Mouse (Mus musculus) hindbrain, embryonic 10.5 days (tissue): ENCODE measurements around the gene Cacfd1. TPM values are rescaled to one million over a fixed set of nuclear protein-coding genes. Genes with fewer than 3 reads are reported as not detected.

Experiments
- DNase-seq: peaks from one replicate; pipeline ENCODE4 v3.0.0-alpha.2; 2017; ENCODE audit warnings: low spot score
- H3K27ac ChIP-seq: fragments of 300-500 bp; sonication (generic); 2 replicates; pipeline ENCODE4 v1.5.1; 2016; ENCODE audit warnings: mild to moderate bottlenecking, moderate library complexity
- H3K27me3 ChIP-seq: fragments of 300-500 bp; sonication (generic); 2 replicates; pipeline ENCODE4 v1.6.1; 2016; ENCODE audit warnings: mild to moderate bottlenecking; ENCODE audit not compliant: poor library complexity, insufficient read depth, severe bottlenecking
- H3K36me3 ChIP-seq: fragments of 300-500 bp; sonication (generic); 2 replicates; pipeline ENCODE4 v1.6.1; 2016; ENCODE audit warnings: mild to moderate bottlenecking, moderate library complexity
- H3K4me1 ChIP-seq: fragments of 300-500 bp; sonication (generic); replicated peaks from 2 replicates; pipeline ENCODE4 v1.6.1; 2016; ENCODE audit warnings: mild to moderate bottlenecking
- H3K4me3 ChIP-seq: fragments of 300-500 bp; sonication (generic); 2 replicates; pipeline ENCODE4 v1.5.1; 2016; ENCODE audit warnings: mild to moderate bottlenecking, moderate library complexity
- H3K9me3 ChIP-seq: fragments of 300-500 bp; sonication (generic); 2 replicates; pipeline ENCODE4 v1.6.1; 2016; ENCODE audit warnings: mild to moderate bottlenecking, moderate library complexity
- WGBS: fragments of 180-500 bp; shearing (Covaris S2); methylation state at CpG from one replicate; pipeline ENCODE4 v1.1.7; 2016; 5-methylcytosine and 5-hydroxymethylcytosine counted together
- polyA plus RNA-seq: library from polyadenylated mRNA; unstranded; fragments of >200 nt; fragmentation: Nextera tagmentation; extraction: Ambion mirVana; gene quantifications from 2 replicates; pipeline ENCODE4 v1.2.1, GENCODE M21; 2016

The Cacfd1 gene
- polyA plus RNA-seq = 93.2 and 96.9 TPM in 2 replicates

GRCm38 (mm10) chr2:27009714-27010244, at the start of gene Cacfd1:
Gene Cacfd1 (plus strand): TSS chr2:27009926.
- peaks cover 28% of the 10 kb centered on the region for H3K4me1 ChIP-seq
- no peaks in the 10 kb centered on the region for H3K9me3 ChIP-seq
- peak; percentile 93 for DNase-seq
- H3K36me3 ChIP-seq = peaks cover 21% of the 10 kb centered on the region
- H3K4me3 ChIP-seq = peak within 1 kb of the TSS; percentile 89
- WGBS = under 1% methylated on average over 43 of the region's 43 CpGs
- H3K27ac ChIP-seq = peak within 1 kb of the TSS; percentile 96
- H3K27me3 ChIP-seq = 0 out of 2 replicates have a peak, but pooled peaks cover 4% of the 10 kb centered on the region

GRCm38 (mm10) chr2:26960756-26961155, 49.0 kb upstream of the Cacfd1 start:
- H3K9me3 ChIP-seq = no peaks in the 10 kb centered on the region

GRCm38 (mm10) chr2:26963923-26964723, 45.6 kb upstream of the Cacfd1 start, which contains the start of gene Rexo4:
Gene Rexo4 (minus strand): TSS chr2:26964386.
- H3K36me3 ChIP-seq = peaks cover 32% of the 10 kb centered on the region
- peaks cover 31% of the 10 kb centered on the region for H3K4me1 ChIP-seq
- 0 out of 2 replicates have a peak, but pooled peaks cover 8% of the 10 kb centered on the region for H3K9me3 ChIP-seq
- H3K27ac ChIP-seq = peak within 1 kb of the TSS; percentile 98
- H3K27me3 ChIP-seq = no peaks in the 10 kb centered on the region
- WGBS = 1% methylated on average over 50 of the region's 50 CpGs
- H3K4me3 ChIP-seq = peak within 1 kb of the TSS; percentile 81
- DNase-seq = peak; percentile 94

More at GRCm38 (mm10) chr2:26960756-26961155, 49.0 kb upstream of the Cacfd1 start:
- Histone ChIP-seq H3K4me1 (peaks cover 31% of the 10 kb centered on the region), H3K27ac (no peak overlapping the region), H3K27me3 (no peaks in the 10 kb centered on the region), H3K4me3 (no peak overlapping the region), H3K36me3 (peaks cover 64% of the 10 kb centered on the region)
- 85% methylated on average over 4 of the region's 4 CpGs for WGBS
- no peak for DNase-seq

DNA sequence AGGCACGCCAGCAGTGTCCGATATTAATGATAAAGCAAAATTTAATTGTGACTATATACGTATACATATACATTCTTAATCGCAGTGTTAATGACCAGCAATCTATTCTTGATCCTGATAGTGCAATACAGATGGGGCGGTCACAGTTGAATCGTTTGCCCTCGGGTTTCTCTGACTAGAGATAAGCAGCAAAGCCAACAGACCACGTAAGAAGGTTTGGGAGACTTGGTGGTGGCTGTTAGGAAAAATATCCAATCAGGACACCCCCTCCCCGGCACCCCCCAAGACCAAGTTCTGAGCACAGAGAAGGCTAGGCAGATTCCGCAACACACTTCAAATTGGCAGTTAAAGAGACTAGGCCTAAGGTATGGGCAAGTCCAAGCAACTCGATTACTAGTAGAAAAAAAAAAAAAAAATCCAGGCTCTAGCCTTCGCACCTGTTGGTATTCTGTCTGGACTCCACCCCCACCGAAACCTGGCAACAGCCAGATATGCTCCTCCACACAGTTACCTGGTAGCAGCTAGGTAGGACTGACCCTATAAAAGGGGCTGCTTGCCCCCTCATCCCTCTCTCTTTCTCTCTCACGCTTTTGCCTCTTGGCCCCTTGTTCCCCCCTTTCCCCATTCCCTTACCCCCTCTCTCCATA, 44.9 kb upstream of the Cacfd1 start:
- Histone ChIP-seq H3K4me3 (peak overlapping the region; percentile 81), H3K9me3 (0 out of 2 replicates have a peak, but pooled peaks cover 8% of the 10 kb centered on the region), H3K27ac (peak overlapping the region; percentile 98), H3K4me1 (peaks cover 31% of the 10 kb centered on the region), H3K27me3 (no peaks in the 10 kb centered on the region), H3K36me3 (peaks cover 27% of the 10 kb centered on the region)
- peak; percentile 7 for DNase-seq
- WGBS = 16% methylated on average over 14 of the region's 14 CpGs

DNA sequence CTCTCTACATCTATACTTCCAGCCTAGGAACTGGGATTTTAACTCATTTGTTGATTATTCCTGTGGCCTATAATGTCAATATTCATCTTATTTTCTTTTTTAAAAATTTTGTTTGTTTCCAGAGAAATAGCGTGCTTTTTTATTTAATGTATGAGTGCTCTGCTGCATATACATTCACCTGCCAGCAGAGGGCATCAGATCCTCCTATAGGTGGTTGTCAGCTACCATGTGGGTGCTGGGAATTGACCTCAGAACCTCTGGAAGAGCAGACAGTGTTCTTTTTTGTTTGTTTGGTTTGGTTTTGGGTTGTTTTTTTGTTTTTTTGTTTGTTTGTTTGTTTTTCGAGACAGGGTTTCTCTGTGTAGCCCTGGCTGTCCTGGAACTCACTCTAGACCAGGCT, 42.5 kb upstream of the Cacfd1 start:
- Histone ChIP-seq H3K9me3 (0 out of 2 replicates have a peak, but pooled peaks cover 8% of the 10 kb centered on the region), H3K27ac (no peak overlapping the region), H3K36me3 (peaks cover 3% of the 10 kb centered on the region), H3K4me3 (no peak overlapping the region), H3K4me1 (peaks cover 31% of the 10 kb centered on the region), H3K27me3 (no peaks in the 10 kb centered on the region)
- WGBS = 73% methylated on average over 2 of the region's 2 CpGs
- DNase-seq = no peak

DNA sequence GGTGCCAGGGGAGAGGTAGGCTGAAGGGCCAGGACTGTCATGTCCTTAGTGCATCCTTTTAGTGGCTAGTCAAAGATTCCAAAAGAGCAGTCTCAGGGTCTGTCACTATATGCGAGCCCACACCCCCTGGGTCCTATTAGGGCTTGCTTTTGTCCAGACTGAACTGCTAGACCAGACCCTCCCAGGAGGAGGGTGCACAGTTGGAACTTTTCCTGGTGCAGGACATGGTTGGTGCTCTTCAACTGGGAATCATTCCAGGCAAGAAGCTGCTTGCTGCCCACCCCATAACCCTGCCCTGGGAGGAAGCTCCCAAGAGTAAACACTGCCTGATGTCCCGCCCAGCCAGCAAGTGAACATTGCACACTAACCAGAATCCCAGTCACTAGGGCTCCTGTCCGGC, 36.6 kb upstream of the Cacfd1 start, which contains the start of gene Adamts13:
Gene Adamts13 (plus strand): TSS at position 301 of the 400 bp plus-strand sequence.
- no peaks in the 10 kb centered on the region for H3K36me3 ChIP-seq
- no peaks in the 10 kb centered on the region for H3K27me3 ChIP-seq
- H3K4me1 ChIP-seq = peaks cover 10% of the 10 kb centered on the region
- no peak within 1 kb of the TSS for H3K4me3 ChIP-seq
- no peak for DNase-seq
- H3K27ac ChIP-seq = peak within 1 kb of the TSS; percentile 40; the same call in 1 of the 2 replicates
- 66% methylated on average over 3 of the region's 3 CpGs for WGBS
- H3K9me3 ChIP-seq = no peaks in the 10 kb centered on the region

- no peak for DNase-seq
- 71% methylated on average over 4 of the region's 4 CpGs for WGBS
- H3K9me3 ChIP-seq = no peaks in the 10 kb centered on the region
- H3K4me3 ChIP-seq = no peak overlapping the region
- peaks cover 10% of the 10 kb centered on the region for H3K4me1 ChIP-seq
- no peak overlapping the region for H3K27ac ChIP-seq
- no peaks in the 10 kb centered on the region for H3K27me3 ChIP-seq
- no peaks in the 10 kb centered on the region for H3K36me3 ChIP-seq
Measured at GRCm38 (mm10) chr2:26973960-26974359, 35.8 kb upstream of the Cacfd1 start.

GRCm38 (mm10) chr2:26980361-26980760, 29.4 kb upstream of the Cacfd1 start:
- no peak overlapping the region for H3K4me3 ChIP-seq
- whole genome bisulfite sequencing = 75% methylated on average over 1 of the region's 1 CpGs

GRCm38 (mm10) chr2:26984179-26984578, 25.5 kb upstream of the Cacfd1 start:
- Histone ChIP-seq H3K4me3 (no peak overlapping the region), H3K36me3 (no peaks in the 10 kb centered on the region), H3K27me3 (no peaks in the 10 kb centered on the region), H3K4me1 (no peaks in the 10 kb centered on the region), H3K27ac (no peak overlapping the region), H3K9me3 (no peaks in the 10 kb centered on the region)
- no peak for DNase-seq
- WGBS = 79% methylated on average over 2 of the region's 2 CpGs

More at GRCm38 (mm10) chr2:26980361-26980760, 29.4 kb upstream of the Cacfd1 start:
- Histone ChIP-seq H3K36me3 (no peaks in the 10 kb centered on the region), H3K27me3 (no peaks in the 10 kb centered on the region), H3K4me1 (no peaks in the 10 kb centered on the region), H3K27ac (no peak overlapping the region), H3K9me3 (no peaks in the 10 kb centered on the region)
- no peak for DNase-seq

DNA sequence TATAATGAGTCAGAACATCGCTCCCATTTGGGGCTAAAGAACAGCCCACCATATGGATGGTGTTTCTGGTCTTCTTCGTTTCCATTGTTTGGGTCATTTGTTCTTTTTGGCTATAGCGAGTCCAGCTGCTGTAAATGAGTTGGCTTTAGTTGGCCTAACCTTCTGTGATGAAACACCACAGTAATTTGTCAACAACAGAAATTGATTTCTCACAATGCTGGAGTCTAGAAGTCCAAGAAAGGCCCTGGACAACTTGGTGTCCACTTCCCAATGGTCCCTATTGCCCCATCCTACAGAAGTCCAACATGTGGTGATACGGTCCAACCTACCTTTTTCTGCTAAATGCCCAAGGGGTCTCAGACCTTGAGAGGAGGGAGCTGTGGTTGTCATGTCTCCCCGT, 25.1 kb upstream of the Cacfd1 start:
- H3K9me3 ChIP-seq = no peaks in the 10 kb centered on the region
- no peaks in the 10 kb centered on the region for H3K36me3 ChIP-seq
- no peak overlapping the region for H3K4me3 ChIP-seq
- no peaks in the 10 kb centered on the region for H3K27me3 ChIP-seq
- no peaks in the 10 kb centered on the region for H3K4me1 ChIP-seq
- WGBS = 89% methylated on average over 5 of the region's 5 CpGs
- no peak overlapping the region for H3K27ac ChIP-seq
- DNase-seq = no peak

- WGBS = 84% methylated on average over 3 of the region's 3 CpGs
- no peak for DNase-seq
- Histone ChIP-seq H3K9me3 (no peaks in the 10 kb centered on the region), H3K4me3 (no peak overlapping the region), H3K27me3 (no peaks in the 10 kb centered on the region), H3K36me3 (no peaks in the 10 kb centered on the region), H3K27ac (no peak overlapping the region), H3K4me1 (no peaks in the 10 kb centered on the region)
Measured at GRCm38 (mm10) chr2:26993936-26994335, 15.8 kb upstream of the Cacfd1 start.

GRCm38 (mm10) chr2:26997498-26997897, 12.2 kb upstream of the Cacfd1 start:
- 80% methylated on average over 1 of the region's 1 CpGs for WGBS
- no peak for DNase-seq
- H3K27ac ChIP-seq = no peak overlapping the region

More at GRCm38 (mm10) chr2:26997498-26997897, 12.2 kb upstream of the Cacfd1 start:
- Histone ChIP-seq H3K9me3 (no peaks in the 10 kb centered on the region), H3K4me3 (no peak overlapping the region), H3K27me3 (no peaks in the 10 kb centered on the region), H3K36me3 (no peaks in the 10 kb centered on the region), H3K4me1 (no peaks in the 10 kb centered on the region)
